Mouse (Mus musculus): ENCODE measurements at regions not wholly inside any gene's neighbourhood (a gene's known extent, or its start where the extent isn't known, plus 50 kb on each side); places are given as distances from the start of the nearest gene placed in this dataset.

DNA sequence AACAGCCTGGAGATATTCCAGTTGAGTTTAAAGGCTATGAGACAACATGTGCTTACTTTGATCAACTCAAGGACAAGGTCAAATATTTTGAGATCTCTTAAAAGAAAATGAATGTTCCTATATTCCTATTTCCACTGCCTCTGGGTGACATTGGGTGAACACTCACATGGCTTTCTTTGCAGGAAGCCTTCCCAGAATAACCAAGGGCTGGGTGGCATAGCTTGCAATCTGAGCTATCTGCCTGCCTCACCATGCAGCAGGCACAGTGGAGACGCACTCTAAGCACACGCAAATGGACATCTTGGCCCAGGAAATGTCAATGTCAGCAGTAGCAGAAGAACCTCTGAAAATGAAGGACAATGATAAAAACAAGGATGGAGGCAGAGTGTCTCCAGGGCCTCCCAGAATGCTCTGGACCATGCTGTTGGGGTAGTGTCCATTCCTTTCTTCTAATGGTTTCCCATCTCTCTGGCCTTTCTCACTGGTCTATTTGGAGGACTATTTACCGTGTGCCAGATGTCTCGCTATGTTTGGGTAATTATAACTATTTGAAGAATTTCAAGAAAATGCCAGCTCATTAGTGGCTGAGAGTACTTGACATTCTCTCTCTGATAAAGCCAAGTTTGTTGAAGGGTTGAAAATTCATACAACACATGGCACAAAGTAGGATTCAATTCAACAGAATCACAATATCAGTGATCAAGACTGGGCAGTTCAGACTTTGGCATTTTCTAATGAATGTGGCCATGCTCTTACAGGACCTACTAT lies 276.3 kb upstream of the Rnf32 start:
- DNase-seq: no peak

DNA sequence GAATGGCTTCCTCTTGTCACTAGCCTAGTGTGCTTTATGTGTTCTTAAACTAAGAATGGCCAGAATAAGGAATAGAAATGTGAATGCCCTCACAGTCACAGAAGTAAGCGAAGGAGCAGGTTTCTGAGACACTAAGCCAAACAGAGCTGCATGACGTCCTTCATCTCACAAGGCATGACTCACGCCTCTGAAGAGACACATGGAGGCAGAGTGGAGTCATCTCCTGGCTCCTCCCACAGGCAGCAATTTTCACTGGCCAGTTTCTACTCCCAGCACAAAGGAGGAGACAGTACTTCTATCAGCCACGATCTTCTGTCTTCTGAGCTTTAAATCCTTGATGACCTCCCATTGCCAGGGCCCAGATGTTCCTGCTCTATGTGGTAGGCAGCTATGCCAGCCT lies 291.3 kb upstream of the Rnf32 start:
- no peak for DNase-seq

DNA sequence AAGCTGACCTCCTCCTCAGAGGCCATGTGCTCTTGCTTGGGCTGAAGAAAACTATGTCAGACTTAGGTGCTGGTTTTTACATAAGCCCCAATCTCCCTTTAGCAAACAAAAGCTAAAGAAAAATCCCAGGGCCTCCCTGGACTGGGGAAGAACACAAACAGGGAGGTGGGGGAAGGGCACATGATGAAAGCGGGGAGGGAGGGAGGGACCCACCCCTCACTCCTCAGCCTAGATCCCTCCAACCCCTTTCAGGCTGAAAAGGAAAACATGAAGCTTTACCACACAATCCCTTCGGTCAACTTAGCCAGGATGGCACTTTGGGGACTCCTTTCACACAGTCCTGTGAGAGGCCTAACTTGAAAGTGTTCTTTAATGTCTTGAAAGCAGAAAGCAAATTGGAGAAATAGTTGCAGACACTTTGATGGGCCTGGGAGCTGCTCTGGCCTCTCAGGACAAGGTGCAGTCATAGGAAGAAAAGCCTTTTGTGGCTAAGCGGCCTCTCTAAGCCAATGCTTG lies 291.9 kb upstream of the Rnf32 start:
- no peak for DNase-seq

DNA sequence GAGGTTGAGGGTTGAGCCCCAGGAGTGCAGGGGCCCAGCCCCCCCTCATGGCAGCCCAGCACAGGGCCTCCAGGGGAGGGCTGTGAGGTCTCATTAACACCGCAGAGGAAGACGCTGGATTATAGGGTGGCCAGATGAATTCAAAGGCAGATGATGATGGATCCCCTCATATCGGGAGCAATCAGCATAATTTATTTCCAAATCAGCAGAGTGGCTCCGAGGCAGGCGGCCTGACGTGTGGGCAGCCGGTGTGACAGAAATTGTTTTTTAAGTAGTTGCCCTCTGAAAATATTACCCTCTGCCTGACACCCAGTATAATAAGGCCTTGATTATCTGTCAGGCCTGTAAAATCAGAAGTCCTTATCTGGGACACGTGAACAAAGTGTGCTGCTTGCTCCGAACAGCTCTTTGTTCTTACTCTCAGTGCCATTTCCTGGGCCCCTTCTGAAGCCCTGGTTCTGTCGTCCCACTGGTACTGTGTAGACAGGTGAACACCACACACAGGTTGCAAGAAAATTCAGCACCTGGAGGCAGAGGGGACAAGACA lies 303.0 kb upstream of the Rnf32 start:
- DNase-seq: no peak

DNA sequence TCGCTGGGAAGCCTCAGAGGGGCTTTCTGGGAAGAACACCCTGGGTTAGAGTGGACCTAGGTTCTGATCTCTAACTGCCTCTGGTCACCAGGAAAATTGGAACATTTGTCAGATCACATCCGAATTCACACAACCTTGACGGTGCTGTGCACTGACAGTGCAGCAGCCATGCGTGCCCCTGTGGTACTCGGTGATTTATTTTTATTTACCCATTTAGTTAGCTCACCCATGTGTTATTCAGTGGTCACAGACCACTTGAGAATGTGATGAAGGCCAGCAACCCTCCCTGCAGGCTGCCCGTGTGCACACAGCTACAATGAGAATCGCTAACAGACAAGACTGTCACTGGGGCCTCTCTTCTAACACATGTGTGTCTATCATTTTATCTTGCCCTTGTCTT lies 303.8 kb upstream of the Rnf32 start:
- DNase-seq: no peak

DNA sequence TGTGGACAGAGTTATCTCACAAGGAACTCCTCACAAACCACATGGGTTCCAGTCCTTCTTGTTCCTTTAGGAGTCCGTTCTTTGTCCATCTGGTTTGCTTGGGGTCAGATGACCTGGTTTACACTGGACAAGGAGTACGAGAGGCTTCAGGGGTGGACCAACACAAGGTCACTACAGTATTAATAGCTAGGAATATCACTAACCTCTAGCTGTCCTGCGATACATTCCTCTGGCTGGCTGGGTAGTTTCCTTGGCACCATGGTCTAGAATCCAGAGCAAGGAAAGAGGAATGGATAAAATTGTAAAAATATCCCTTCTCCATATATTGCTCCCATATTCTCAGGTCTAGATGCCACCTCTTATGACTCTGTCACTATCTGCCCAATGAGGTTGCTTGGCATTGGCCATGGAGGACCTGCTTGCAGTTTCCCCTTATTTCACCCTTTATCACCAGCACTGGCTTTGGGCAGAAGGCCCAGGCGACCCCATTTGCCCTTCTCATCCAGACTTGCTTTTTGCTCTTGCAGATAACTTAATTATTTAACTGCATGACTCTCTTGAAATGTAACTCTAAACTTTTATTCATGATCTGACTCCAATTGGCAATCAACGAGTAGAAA lies 310.9 kb upstream of the Rnf32 start:
- DNase-seq: peak; percentile 50 to 63

DNA sequence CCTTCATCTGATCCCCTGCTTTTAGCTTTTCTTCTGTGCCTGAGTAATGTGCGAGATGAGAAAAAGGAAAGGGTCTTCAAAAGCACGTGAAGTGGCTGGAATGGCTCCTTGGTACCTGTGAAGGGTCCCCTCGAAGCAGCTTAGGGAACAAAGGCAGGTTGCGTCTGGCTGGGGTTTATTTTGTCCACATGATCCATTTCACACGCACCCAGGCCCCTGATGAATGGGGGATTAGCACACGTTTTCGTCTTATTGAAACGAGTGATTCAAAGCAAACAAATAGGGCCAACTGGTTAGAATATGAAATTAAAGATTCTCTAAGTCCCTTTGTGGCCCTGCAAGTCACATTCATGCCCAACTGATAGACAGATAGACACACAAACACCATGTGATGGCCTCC lies 319.6 kb upstream of the Rnf32 start:
- DNase-seq: no peak

DNA sequence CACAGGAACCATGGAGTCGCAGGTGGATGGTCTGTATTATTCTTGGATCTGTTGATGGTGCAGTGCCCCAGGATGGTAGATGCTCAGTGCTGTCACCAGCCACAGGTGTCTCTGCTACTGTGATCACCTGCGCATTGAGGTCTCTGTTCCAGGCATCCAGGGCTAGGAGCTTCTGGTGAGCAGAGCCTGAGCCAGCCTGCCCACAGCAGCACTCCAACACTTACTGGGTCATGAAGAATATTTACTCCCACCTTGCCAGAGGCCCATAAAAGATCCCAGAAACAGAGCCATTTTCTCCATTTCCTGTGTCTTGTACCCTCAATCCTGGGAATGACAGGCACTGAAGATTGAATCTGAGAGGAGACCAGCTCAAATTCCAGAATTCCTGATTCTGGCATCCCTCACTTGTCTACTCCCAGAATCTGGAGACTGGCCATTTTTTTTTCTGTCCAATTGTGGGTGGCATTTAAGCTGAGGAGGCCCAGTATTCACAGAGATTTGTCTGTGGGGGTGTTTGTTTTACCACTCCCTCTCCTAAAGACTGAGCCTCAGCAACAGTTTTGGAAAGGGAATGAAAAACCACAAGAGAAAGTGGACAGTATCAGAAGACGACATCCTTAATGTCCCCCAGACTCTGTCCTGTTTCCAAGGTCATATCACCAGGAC lies 322.1 kb upstream of the Rnf32 start:
- DNase-seq: no peak

DNA sequence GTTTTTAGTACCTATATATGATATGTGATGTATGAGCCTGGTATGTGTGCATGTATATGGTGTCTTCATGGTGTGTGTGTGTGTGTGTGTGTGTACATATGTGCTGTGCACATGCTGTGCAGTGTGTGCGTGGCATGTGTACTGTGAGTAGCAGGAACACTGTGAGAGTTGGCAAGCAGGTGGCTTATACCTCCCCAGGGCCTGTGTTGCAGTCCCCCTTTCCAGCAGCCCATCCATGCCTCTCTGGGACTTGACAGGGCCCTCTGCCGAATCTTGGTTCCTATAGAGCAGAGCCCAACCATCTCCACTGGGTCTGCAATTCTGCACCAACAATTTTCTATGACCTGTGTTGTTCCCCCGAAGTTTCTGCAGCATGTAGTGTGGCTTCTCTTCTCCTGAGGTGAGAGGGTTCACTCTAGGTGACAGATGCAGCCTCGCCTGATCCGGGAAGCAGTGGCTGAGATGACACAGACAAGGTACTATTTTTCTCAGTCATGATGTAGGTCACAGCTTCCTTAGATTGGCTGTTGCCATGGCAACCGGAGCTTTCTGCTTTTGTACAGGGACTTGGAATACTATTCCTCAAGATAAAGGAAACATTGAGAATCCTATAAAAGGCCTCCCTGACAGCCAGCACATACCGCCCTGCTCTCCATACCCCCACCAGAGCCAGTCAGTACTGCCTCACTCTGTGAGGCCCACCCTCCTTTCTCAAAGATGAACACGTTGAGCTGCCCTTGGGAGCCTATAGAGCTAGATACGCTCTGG lies 336.0 kb upstream of the Rnf32 start:
- DNase-seq: no peak

DNA sequence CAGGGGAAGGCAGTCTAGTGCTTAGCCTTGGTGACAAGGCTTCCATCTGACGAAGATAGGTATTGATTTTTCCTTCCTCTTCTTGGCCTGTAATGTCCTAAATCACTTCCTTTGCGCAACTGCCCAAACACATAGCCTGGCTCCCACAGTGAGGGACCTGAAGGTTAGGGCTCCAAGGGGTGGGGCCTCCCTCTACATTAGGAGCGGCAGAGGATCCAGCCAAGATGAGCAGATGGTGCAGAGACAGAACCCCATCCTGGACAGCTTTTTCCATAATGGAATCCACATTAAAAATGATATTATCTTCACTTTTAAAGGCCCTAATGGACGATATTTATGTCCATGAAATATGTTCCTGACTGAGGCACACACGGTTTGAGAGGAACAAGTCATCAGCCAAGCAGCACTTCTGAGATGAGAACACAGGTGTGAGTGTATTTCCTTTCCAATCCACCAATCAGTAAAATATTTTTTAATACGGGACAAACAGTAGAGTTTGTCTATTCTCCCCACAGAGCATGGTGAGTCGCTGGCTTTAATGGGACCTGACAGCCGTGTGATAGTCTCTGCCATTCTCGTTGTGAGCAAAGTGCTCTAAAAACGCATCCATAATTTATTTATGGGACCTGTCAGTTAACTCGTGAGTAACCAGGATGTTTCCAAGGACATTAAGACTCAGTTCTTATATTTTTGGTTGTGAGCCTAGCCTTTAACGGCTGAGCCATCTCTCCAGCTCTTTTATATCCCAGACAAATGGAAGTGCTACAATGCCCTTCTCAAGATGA lies 357.5 kb upstream of the Rnf32 start:
- DNase-seq: no peak

DNA sequence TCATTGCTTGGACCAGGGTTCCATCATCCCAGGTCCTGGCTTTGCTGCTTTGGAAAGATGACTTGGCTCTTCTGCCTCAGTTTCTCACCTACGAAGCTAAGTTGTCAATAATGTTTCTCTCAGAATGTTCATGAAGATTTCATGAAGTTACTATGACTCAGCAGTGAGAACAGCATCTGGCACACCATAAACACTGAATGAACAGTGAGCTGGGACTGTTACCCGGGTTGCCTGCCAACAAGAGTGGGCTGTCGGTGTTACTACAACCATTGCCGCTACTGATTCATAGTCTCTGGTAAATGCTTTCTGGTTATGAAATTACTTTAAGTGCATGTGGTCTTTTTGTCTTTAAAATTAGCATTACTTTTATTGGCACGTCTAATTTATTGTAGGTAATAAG lies 352.0 kb upstream of the Shh start:
- no peak for DNase-seq

DNA sequence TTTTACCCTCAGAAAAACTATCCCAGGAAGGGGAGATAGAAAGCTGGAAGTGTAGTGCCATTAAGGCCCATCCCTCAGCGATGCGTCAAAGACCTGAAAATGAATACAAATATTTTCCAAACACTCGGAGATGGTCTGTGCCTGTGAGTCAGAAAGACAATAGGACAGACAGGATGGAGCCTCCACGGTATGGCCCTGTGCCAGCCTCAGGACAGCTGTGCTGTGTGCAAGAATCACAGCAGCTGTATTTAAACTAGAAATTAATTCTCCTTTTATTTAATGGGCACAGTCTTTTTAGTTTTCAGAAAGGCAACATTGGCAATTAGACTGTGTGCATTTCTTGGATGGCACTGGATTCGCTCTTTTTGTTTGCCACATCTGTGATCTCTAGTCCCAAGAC lies 340.9 kb upstream of the Shh start:
- DNase-seq: no peak

DNA sequence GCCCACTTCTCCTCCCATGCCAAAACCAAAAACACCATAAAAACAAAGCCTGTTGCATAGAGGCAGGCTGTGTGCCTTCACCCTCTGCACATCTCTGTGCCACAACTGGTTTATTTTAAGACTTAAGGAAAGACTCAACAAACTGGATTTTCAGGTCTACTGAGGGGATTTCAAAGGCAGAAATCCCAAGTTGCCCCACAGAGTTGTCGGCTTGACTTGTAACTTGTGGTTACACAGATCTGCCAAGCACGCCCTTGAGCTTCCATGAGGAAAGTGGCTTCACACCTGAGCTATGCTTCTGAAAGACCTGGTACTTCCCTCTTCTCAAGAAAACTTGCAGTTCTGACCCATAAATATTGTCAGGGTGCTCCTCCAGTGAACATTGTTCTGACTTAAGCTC lies 332.4 kb upstream of the Shh start:
- DNase-seq: no peak

DNA sequence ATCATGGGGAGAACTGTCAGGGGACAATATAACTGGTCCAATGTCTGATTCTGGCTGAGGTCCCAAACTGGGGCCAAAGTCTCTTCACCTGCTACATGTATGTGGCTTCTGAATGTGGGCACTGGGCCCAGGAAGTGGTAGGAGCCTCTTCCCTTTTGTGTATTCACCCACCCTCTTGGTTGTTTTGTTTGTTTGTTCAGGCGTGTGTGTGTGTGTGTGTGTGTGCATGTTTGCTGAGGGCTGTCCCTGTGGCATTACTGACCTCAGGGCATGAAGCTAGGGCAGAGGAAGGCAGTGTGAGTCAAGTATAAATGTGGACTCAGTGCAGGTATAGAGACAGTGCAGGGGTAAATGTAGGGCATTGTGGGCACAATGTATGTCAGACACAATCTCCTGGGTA lies 331.3 kb upstream of the Shh start:
- no peak for DNase-seq

DNA sequence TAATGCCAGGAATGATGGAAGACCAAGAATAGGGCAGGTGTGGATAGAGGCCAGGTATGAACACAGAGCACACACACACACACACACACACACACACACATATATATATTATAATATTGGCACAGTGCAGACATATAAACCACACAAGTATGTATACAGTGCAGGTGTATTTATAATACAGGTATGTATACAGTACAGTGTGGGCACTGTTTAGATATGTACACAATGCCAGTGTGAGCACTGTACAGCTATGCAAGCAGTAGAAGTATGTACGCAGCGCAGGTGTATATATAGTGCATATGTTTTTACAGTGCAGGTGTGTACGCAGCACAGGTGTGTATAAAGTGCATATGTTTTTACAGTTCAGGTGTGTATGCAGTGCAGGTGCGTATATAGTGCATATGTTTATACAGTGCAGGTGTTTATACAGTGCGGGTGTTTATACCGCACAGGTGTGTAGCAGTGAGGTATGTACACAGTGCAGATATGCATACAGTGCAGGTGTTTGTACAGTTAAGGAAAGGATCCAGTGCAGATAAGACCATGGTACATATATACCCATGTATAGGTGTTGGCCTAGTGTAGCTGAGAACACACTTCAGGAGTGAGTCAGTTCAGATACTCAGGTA lies 328.2 kb upstream of the Shh start:
- no peak for DNase-seq

DNA sequence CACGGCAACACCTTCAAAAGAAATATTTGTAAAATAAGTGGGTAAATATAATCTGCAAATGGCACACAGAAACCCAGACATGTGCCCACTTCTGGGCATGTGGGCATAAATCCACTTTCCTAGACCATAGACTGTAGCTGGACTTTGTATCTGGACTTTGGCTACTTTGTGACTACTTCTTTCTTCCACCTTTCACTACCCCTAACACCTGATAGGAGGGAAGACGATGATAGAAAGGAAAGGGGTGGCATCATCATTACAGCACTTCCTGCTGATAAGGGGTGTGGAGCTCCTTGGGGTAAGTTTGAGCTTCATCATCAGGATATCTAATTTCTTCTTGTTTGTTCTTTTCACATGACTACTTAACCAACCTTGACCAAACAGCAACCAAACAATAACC lies 326.7 kb upstream of the Shh start:
- no peak for DNase-seq

DNA sequence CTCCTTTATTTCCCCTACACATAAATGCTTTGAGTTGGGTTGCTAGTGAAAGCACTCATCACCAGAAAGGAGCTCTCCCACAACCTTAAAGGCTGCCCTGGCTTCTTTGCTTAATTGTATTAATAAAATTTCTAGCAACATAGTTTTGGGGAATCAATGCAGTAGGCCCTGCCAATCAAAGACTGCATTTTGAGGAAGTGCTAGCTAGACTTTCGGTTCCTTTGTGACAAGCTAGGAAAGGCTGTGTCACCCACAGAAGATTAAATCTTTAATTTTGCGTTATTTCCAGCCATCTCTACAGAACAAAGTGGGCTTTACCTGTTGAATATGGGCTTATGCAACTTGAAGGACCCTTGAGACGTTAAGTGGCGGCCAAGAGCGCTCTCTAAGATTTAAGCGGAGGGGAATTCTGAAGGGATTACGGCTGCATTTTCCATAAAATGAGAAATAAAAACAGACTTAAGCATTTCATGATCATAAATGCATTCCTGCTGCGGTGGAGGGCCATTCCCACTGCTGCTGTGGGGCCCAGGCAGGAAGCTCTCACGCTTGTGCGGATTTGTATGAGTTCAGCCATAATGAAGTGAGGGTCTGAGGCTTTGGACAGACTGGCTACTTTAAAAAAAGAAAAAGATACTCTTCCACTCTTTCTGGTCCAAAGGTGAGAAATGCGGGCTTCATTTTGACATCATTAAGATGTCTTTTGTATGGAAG lies 318.4 kb upstream of the Shh start:
- DNase-seq: no peak

DNA sequence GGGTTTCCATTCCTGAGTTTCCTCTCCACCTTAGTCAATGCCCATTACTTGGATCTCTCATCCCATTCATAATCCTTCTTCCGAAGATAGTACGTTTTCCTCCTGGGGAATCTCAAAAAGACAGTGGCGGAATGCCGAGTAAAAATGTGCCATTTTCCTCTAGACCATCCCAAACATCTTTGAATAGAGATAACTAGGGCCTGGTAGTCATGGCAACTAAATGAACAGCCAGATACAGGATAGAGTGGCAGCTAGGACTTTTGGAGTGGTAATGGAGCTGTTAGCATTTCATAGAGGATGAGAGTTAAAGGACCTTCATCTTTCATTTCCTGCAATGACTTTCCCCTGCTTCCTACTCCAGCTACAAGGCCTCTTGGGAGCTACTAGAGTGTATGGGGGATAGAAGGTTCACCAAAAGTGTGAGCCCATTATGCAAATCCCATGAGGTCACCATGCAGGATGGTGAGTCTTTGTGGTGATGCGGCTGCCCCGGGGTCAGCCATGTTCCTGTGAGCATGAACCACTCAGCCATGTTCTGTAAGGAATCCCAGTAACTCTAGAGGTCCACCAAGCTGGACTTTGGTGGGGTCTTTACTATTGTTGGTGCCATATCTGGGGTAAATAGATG lies 317.4 kb upstream of the Shh start:
- no peak for DNase-seq

DNA sequence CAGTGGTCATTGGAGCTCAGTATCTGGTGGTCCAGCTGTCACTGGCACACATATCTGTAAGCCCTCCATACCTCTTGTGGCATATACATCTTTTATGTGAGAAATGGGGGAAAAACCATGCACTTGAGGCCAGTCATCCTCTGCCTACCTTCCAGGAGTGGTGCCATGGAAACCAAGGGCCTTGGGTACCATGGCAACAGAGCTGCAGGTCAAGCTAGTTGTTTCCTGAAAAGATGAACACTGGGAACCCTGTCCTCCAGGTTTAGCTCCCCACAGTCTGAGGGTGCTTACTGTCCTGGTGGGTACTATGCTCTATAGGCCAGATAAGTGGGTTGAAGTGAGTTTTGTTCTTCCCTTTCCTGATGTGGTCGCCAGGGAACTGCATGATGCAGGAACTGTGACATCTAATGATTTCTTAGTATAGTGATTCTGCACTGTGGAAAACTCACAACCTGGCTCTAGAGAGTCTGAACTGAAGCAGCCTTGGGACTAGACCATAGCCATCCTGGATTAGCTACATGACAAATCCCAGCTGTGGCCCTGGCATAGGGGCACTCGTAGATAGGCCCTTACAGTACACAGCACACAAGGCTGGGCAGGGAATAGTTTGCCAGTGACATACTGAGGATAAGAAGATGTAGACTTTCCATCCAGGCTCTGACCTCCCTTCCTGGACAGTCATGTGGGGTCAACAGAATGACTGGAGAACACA lies 308.7 kb upstream of the Shh start:
- DNase-seq: no peak
